Mouse (Mus musculus) forebrain, embryonic 11.5 days (tissue): ENCODE data around the gene Golph3l. TPM values are rescaled to one million over a fixed set of nuclear protein-coding genes. Genes with fewer than 3 reads are reported as not detected.
"Not testable (repeated sequence)": the region's sequence is repeated elsewhere in the genome, so short reads cannot be mapped to it uniquely, and the experiment has no call there.

Source experiments
- ATAC-seq: fragments of 200-750 bp; cut with Nextera tagmentation; replicated peaks from 2 replicates; pipeline ENCODE4 v1.8.0; 2017; ENCODE audit warnings: moderate TSS enrichment; ENCODE audit not compliant: low FRiP score
- DNase-seq: peaks from one replicate; pipeline ENCODE4 v3.0.0-alpha.2; 2017; ENCODE audit warnings: low spot score
- H3K27ac ChIP-seq: fragments of 300-500 bp; sonication (generic); 2 replicates; pipeline ENCODE4 v1.5.1; 2014; ENCODE audit warnings: low read depth, low read length
- H3K27me3 ChIP-seq: fragments of 300-500 bp; sonication (generic); 2 replicates; pipeline ENCODE4 v1.6.1; 2014; ENCODE audit warnings: mild to moderate bottlenecking, low read length, mixed read lengths; ENCODE audit not compliant: control insufficient read depth, insufficient read depth
- H3K36me3 ChIP-seq: fragments of 300-500 bp; sonication (generic); 2 replicates; pipeline ENCODE4 v1.6.1; 2014; ENCODE audit warnings: mild to moderate bottlenecking, low read length, moderate library complexity, mixed read lengths; ENCODE audit not compliant: control insufficient read depth, insufficient read depth
- H3K4me1 ChIP-seq: fragments of 300-500 bp; sonication (generic); replicated peaks from 2 replicates; pipeline ENCODE4 v1.6.1; 2014; ENCODE audit warnings: low read length, mixed read lengths; ENCODE audit not compliant: control insufficient read depth, insufficient read depth
- H3K4me2 ChIP-seq: fragments of 300-500 bp; sonication (generic); 2 replicates; pipeline ENCODE4 v1.6.1; 2014; ENCODE audit warnings: low read depth, mild to moderate bottlenecking, low read length, moderate library complexity, mixed read lengths; ENCODE audit not compliant: severe bottlenecking
- H3K4me3 ChIP-seq: fragments of 300-500 bp; sonication (generic); 2 replicates; pipeline ENCODE4 v1.5.1; 2014; ENCODE audit warnings: low read depth, low read length
- H3K9ac ChIP-seq: fragments of 300-500 bp; sonication (generic); 2 replicates; pipeline ENCODE4 v1.6.1; 2014; ENCODE audit warnings: low read length
- H3K9me3 ChIP-seq: fragments of 300-500 bp; sonication (generic); 2 replicates; pipeline ENCODE4 v1.6.1; 2016; ENCODE audit warnings: low read length, mixed read lengths; ENCODE audit not compliant: control insufficient read depth
- WGBS: fragments of 180-500 bp; shearing (Covaris S2); extraction: QIAGEN DNeasy Blood & Tissue Kit; methylation state at CpG from one replicate; pipeline ENCODE4 v1.1.7; 2014; 5-methylcytosine and 5-hydroxymethylcytosine counted together
- polyA plus RNA-seq: library from polyadenylated mRNA; unstranded; fragments of >200 nt; fragmentation: Nextera tagmentation; extraction: Ambion mirVana; gene quantifications from 2 replicates; pipeline ENCODE4 v1.2.1, GENCODE M21; 2014

The Golph3l gene
- polyA plus RNA-seq, 1 experiment from 2014 or later, result 36.1 TPM

GRCm38 (mm10) chr3:95648016-95648415 is 59.3 kb downstream of the Golph3l start:
- H3K27ac ChIP-seq, result no peak overlapping the region
- no peak overlapping the region for H3K4me3 ChIP-seq
- DNase-seq, result no peak
- no peak overlapping the region for H3K9ac ChIP-seq
- H3K9me3 ChIP-seq, result no peaks in the 10 kb centered on the region
- ATAC-seq, result no peak
- H3K4me2 ChIP-seq, result no peak overlapping the region
- no peaks in the 10 kb centered on the region for H3K4me1 ChIP-seq
- no peaks in the 10 kb centered on the region for H3K36me3 ChIP-seq
- no peaks in the 10 kb centered on the region for H3K27me3 ChIP-seq
- WGBS, result 94% methylated on average over 5 of the region's 5 CpGs

- no peak overlapping the region for H3K9ac ChIP-seq
- no peaks in the 10 kb centered on the region for H3K27me3 ChIP-seq
- no peak for DNase-seq
- no peaks in the 10 kb centered on the region for H3K4me1 ChIP-seq
- no peak overlapping the region for H3K4me3 ChIP-seq
- no peak overlapping the region for H3K4me2 ChIP-seq
- ATAC-seq, result no peak
- H3K36me3 ChIP-seq, result no peaks in the 10 kb centered on the region
- WGBS, result 78% methylated on average over 6 of the region's 6 CpGs
- no peaks in the 10 kb centered on the region for H3K9me3 ChIP-seq
- H3K27ac ChIP-seq, result no peak overlapping the region
Observed at GRCm38 (mm10) chr3:95650276-95651032, 61.7 kb downstream of the Golph3l start.

GRCm38 (mm10) chr3:95651033-95651373 is 62.3 kb downstream of the Golph3l start:
- no peaks in the 10 kb centered on the region for H3K9me3 ChIP-seq
- H3K4me2 ChIP-seq, result no peak overlapping the region
- no peak overlapping the region for H3K4me3 ChIP-seq
- no peak overlapping the region for H3K27ac ChIP-seq
- no peaks in the 10 kb centered on the region for H3K36me3 ChIP-seq
- 88% methylated on average over 3 of the region's 3 CpGs for WGBS
- H3K9ac ChIP-seq, result no peak overlapping the region
- no peaks in the 10 kb centered on the region for H3K27me3 ChIP-seq
- no peaks in the 10 kb centered on the region for H3K4me1 ChIP-seq
- ATAC-seq, result no peak
- no peak for DNase-seq

- H3K4me1 ChIP-seq, result no peaks in the 10 kb centered on the region
- DNase-seq, result no peak
- H3K36me3 ChIP-seq, result no peaks in the 10 kb centered on the region
- no peak overlapping the region for H3K4me3 ChIP-seq
- H3K9ac ChIP-seq, result no peak overlapping the region
- 89% methylated on average over 16 of the region's 16 CpGs for WGBS
- no peaks in the 10 kb centered on the region for H3K27me3 ChIP-seq
- no peak overlapping the region for H3K4me2 ChIP-seq
- H3K27ac ChIP-seq, result no peak overlapping the region
- no peak for ATAC-seq
- no peaks in the 10 kb centered on the region for H3K9me3 ChIP-seq
Observed at GRCm38 (mm10) chr3:95651391-95652203, 62.9 kb downstream of the Golph3l start.

GRCm38 (mm10) chr3:95652204-95652811 is 63.6 kb downstream of the Golph3l start:
- no peaks in the 10 kb centered on the region for H3K9me3 ChIP-seq
- DNase-seq (no peak), ATAC-seq (no peak)
- no peaks in the 10 kb centered on the region for H3K36me3 ChIP-seq
- no peak overlapping the region for H3K4me3 ChIP-seq
- H3K4me2 ChIP-seq, result no peak overlapping the region
- no peaks in the 10 kb centered on the region for H3K4me1 ChIP-seq
- H3K9ac ChIP-seq, result no peak overlapping the region
- H3K27me3 ChIP-seq, result no peaks in the 10 kb centered on the region
- no peak overlapping the region for H3K27ac ChIP-seq
- 55% methylated on average over 7 of the region's 7 CpGs for WGBS

- Histone ChIP-seq H3K4me2 (no peak overlapping the region), H3K4me1 (no peaks in the 10 kb centered on the region), H3K27me3 (no peaks in the 10 kb centered on the region), H3K9ac (no peak overlapping the region), H3K9me3 (no peaks in the 10 kb centered on the region), H3K27ac (no peak overlapping the region), H3K36me3 (no peaks in the 10 kb centered on the region), H3K4me3 (no peak overlapping the region)
- no peak for DNase-seq
- WGBS, result 16% methylated on average over 6 of the region's 6 CpGs
- no peak for ATAC-seq
Observed at GRCm38 (mm10) chr3:95652871-95653270, 64.1 kb downstream of the Golph3l start.

- H3K9me3 ChIP-seq, result no peaks in the 10 kb centered on the region
- H3K4me3 ChIP-seq, result no peak overlapping the region
- H3K27ac ChIP-seq, result no peak overlapping the region
- ATAC-seq (no peak), DNase-seq (no peak)
- no peak overlapping the region for H3K4me2 ChIP-seq
- H3K4me1 ChIP-seq, result no peaks in the 10 kb centered on the region
- no peak overlapping the region for H3K9ac ChIP-seq
- H3K27me3 ChIP-seq, result no peaks in the 10 kb centered on the region
- no peaks in the 10 kb centered on the region for H3K36me3 ChIP-seq
- WGBS, result 21% methylated on average over 11 of the region's 11 CpGs
Observed at GRCm38 (mm10) chr3:95653473-95654034, 64.8 kb downstream of the Golph3l start.

- H3K27me3 ChIP-seq, result not testable (repeated sequence)
- 86% methylated on average over 3 of the region's 3 CpGs for WGBS
Observed at GRCm38 (mm10) chr3:95654371-95654770, 65.6 kb downstream of the Golph3l start.

More at GRCm38 (mm10) chr3:95654371-95654770, 65.6 kb downstream of the Golph3l start:
- H3K36me3 ChIP-seq, H3K9me3 ChIP-seq, H3K9ac ChIP-seq, ATAC-seq, H3K4me1 ChIP-seq, H3K27ac ChIP-seq, DNase-seq, H3K4me2 ChIP-seq, H3K4me3 ChIP-seq: not testable (repeated sequence)
